Mouse (Mus musculus) stomach, postnatal 0 days (tissue): Measurements from ENCODE around the gene Armc6.

Source experiments
- CTCF ChIP-seq: IDR thresholded peaks from 2 replicates; pipeline ENCODE4 v1.5.1; 2016; ENCODE audit warnings: antibody characterized with exemption, low read depth, mild to moderate bottlenecking, moderate library complexity
- EP300 ChIP-seq: optimal IDR thresholded peaks from 2 replicates; pipeline ENCODE3; 2016; ENCODE audit warnings: antibody characterized with exemption

- TF ChIP-seq CTCF, result no peak
- TF ChIP-seq EP300, result no peak
These were observed 13.6 kb upstream of the Armc6 start for GRCm38 (mm10) chr8:70247841-70248240.
